Mouse (Mus musculus) ovary, postnatal 14 days (tissue): ENCODE results near the gene Med16.
"Not testable (repeated sequence)": the region's sequence is repeated elsewhere in the genome, so short reads cannot be mapped to it uniquely, and the experiment has no call there.

ENCODE experiments used
- DNase-seq: peaks from one replicate; pipeline ENCODE4 v3.0.0; 2022; ENCODE audit warnings: low spot score

Gene Med16

DNA sequence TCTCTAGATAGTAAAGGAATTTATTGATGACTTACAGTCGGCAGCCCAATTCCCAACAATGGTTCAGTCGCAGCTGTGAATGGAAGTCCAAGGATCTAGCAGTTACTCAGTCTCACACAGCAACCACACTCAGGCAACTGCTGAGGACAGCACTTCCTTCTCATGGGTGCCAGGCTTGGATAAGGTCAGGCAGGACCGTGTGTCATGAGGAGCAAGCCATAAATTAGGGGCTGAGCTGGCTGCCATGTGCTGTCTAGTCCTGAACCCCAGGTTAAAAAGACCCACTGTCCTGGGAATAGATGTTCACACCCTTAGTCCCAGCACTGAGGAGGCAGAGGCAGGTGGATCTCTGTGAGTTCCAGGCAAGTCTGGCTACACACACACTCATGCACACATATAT lies 23.8 kb downstream of the Med16 start:
- DNase-seq, result not testable (repeated sequence)

DNA sequence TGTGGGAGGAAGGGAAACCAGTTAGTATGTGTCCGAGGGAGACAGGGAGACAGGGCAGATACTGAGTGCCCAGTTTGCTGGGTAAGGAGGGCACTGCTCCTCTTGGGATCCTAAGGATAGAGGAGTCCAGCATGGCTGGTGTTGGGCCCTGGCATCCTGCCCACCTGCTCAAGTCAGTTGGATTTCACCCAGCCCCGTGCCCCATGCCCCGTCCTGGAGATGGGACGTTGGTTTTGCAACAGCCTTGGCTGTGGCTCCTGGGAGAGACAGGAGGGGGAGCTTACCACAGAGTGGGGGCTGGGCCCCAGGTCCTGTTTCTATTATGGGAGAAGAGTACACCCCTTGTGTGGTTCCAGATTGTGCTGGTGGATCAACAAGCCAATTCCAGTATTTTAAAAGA lies 24.3 kb downstream of the Med16 start:
- DNase-seq, result peak; percentile 50

DNA sequence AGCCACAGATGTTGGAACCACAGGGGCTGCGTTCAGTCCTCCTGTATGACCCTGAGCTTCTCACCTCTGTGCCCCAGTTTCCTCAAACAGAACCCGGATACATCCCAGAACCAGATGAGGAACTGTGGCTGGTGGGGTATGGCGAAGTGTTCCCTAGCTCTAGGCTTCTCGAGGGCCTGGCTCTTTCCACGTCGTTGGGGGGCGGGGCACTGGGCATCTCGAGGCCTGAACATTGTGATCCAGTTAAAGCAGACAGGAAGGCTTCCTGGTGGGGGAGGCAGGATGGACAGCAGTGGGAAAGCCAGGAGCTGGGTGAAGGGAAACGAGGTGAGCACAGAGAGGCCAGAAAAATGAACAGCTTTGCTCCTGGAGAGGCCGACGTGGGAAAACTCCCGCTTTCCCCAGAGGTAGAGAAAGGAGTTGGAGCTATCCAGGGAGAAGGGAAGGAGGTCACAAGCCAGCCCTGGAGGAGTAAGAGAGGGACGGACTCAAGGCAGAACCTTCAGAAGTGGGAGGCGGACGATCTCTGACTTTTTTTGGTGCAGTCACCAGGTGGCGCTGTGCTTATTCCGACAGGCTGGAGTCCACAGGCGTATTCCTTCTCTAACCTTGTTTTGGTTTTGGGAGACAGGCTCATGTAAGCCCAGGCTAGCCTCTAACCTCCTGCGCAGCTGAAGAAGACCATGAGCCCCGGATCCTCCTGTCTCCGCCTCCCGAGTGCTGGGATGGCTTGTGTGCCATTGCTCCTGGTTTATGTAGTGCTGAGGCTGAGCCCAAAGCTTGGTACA lies 25.2 kb downstream of the Med16 start:
- DNase-seq, result peak; percentile 75

DNA sequence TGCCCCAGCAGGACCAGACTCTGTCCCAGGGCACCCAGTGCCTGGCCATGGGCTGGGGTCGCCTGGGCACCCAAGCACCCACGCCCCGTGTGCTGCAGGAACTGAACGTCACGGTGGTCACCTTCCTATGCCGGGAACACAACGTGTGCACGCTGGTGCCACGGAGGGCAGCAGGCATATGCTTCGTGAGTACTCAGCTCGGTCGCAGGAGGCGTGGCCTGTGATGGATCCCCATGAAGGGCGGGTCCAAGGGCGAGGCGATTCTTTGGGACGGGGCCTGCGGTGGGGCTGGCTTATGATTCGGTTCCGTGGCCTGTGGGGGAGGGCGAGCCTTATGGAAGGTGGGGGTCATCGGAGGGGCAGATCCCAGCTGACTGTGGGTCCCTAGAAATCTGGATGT lies 26.7 kb downstream of the Med16 start:
- no peak for DNase-seq

DNA sequence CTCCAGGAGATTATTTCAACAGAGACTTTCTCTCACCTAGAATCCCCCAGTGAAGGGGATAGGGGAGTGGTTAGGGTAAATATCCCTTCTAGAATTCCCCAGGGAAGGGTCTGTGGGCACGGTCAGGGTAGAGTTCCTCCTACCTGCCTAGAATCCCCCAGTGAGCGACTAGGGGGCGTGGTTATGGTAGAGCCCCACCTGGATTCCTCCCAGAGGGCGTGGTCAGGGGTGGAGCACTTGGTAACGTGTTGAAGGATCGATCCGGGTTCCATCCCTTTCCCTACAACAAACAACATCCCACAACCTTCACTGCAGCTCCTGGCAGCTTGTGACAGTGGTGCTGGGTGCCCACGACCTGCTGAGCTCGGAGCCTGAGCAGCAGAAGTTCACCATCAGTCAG lies 28.0 kb downstream of the Med16 start:
- no peak for DNase-seq

DNA sequence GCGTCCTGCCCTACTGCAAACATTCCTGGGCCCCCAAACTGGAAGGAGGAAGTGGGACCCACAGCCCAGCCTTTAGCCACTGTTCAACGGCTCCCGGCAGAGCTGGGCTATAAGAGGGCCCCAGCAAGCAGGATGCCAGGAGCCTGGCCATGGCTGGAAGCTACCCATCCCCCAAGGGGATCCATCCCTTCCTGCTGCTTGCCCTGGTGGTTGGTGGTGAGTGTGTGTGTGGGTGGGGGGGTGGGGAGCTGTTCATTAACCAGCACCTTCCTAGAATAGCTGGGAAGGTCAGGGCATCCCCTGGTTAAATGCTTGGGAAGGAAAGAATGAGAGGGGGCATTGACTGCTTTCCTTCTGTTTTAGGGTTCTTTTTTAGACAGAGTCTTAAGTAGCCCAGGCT lies 29.2 kb downstream of the Med16 start:
- no peak for DNase-seq

DNA sequence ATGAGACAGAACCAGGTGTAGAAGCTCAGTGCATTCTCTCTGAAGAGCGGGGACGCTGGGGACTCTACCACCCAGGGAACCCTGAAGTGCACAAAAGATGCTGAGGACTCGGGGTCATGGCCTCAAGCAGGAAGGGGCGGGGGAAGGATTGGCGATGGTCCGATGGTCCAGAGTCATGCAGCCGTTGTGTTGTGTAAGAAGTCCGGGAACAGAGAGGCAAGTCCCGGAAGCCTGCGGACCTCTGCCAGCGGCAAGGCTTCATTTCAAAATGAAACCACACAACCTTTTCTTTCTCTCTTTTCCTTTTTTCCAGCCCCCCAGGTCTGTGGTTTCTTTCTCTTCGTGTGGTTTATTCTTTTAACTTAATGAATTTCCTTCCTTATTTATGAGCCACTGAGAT lies 31.0 kb downstream of the Med16 start:
- no peak for DNase-seq

DNA sequence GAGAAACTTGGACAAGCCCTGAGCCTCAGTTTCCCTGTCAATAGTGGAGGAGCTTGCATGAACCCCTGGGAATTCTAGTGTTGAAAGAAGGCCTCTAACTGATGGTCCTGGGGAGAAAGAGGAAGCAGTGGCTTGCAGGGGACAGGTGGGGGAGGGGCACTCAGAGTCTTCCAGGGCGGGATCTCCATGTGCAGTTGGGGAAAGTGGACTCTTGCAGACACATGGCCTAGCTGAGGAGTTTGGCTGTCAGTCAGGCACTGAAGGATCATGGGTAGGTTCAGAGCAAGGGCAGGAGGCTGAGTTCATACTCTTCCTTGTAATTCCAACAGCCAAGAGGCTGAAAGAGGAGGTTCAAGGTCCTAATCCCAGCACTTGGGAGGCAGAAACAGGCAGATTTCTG lies 31.5 kb downstream of the Med16 start:
- DNase-seq, result no peak

DNA sequence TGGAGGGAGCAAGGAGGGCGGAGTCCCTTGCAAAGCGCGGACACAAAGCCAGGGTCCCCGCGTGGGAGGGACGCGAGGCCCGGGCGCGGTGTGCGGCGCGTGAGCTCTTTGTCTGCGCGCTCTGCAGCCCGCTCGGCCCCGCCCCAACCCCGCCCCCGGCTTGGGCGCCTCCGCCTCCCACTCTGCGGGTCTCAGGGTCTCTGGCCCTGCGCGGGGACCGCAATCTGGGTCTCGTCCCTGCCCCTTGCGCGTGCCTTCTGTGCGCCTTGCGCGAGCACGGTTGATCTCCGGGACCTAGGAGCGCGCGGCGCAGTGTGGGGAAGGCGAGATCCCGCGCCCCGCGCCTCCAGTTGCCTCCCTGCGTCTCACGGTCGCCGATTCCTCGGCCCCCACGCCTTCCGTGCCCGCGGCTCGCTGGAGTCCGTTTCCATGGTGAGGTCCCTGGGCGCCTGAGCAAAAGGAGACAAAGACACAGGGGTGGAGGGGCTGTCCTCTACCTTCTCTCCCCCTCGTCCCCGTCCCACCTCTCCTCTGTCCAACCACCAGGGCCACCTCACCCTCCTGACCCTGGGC lies 34.3 kb downstream of the Med16 start, which contains the start of the genes Prtn3 and Plppr3:
Gene Prtn3, plus strand, starts transcription at position 187 of the 573 bp plus-strand sequence.
Gene Plppr3, minus strand, starts transcription at position 345 of the 573 bp plus-strand sequence.
- no peak for DNase-seq

DNA sequence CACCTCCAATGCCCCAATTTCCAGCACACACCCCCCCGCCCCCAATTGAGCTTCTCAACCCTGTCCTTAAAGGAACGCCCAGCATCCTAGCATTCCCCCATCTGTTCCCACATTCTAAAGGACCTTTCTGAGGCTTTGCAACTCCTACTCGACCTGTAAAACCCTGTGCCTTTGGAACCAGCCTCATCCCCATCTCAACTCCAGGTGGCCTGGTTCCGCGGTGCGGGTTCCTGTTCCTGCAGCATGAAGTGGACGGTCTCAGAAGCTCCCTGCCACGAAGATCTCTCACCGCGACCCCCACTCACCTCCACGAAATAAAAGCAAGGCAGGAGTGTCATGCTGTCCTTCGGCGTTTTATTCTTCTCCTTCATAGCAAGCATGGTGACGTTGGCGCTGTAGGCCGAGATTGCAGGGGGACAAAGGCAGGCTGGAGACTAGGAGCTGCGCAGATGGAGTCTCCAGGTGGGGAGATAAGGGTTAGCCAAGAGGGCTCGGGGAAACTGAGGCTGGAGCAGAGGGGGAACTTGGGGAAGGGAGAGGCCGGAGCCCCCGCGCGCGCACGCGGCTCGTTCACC lies 34.9 kb downstream of the Med16 start:
- DNase-seq, result no peak

DNA sequence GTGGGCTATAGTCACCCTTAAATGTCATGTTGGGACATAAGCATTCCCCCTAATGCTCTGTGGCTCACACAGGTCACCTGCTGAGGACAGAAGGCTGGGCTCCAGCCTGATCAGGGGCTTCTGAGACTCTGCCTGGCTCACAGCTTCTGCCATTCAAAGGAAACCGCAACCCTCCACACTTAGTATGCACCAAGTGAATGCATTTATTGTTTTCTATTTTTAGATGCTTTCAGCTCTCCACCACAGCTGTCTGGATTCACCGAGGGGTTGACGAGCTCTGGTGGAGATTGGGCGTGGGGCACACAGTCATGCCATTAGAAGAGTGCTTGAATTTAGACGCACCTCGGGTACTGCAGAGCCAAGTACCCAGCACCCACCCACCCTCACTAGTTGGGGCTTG lies 35.4 kb downstream of the Med16 start:
- no peak for DNase-seq

DNA sequence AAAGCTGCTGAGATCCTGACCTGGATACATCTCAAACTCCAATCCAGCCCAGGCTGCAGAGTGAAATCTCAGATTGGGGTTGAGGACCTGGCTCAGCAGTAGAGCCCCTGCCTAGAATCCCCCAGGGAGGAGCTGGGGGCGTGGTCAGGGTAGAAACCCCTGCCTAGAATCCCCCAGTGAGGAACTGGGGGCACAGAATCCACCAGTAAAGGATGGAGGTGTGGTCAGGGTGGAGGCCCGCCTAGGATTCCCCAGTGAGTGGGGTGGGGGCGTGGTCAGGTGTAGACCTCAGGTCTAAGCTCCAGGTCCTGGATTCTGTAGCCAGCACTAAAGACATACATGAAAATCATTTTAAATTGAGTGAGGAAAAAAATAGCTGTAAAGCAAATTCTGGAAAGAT lies 35.9 kb downstream of the Med16 start:
- DNase-seq, result no peak

DNA sequence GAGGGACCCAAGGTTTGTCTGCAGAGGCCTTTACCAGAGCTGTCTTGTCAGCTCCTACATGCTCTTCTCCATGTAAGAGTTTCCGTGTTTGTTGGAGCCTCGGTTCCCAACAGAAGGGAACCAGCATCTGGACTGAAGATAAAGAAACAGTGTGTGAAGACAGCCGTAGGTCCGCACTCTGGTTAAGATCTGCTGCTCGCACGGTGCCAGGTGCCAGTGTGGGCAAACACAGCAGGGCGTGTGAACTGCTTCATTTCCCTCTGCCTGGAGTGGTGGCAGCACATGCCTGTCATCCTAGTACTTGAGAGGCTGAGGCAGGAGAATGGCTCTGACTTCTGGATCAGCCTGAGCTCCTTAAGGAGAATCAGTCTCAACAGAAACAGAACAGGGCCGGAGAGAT lies 36.9 kb downstream of the Med16 start:
- DNase-seq, result no peak

DNA sequence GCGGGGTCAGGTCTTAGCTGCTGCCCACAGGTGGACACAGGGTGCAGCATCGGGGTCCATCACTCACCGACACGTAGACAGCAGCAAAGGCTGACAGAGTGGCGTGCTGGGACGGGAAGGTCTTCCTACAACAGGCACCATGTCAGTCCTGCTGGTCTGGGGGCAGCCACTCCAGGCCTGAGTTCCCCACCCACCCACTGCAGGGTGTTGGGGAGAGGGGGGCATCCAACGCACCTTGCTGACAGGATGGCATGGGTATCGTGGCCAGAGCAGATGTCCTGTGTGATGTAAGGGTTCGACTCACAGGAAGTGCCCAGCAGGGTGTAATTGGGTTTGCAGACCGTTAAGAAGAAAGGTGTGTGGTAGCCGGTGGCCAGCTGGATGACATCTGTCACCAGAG lies 42.1 kb downstream of the Med16 start:
- no peak for DNase-seq

DNA sequence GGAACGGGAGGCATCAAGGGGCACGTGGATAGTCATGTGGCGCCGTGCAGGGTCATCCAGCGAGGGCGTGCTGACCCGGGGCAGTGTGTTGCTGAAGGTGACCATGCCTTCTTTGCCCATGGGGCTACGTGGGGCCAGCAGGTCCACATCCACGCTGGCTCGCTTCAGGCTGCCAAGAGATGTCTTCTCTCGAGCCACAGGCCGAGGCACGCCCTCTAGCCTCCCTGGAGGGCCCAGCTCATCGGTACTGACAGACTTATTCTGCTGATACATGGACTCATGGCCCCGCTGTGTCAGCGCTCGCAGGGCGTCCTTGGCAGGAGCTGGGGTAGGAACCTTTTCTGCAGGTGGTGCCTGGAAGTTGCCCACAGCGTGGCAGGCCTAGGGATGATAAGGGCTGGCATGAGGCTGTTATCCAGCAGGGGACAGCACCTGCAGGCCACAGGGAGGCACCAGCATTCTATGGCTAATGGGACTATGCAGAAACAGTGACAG lies 42.9 kb downstream of the Med16 start:
- no peak for DNase-seq

DNA sequence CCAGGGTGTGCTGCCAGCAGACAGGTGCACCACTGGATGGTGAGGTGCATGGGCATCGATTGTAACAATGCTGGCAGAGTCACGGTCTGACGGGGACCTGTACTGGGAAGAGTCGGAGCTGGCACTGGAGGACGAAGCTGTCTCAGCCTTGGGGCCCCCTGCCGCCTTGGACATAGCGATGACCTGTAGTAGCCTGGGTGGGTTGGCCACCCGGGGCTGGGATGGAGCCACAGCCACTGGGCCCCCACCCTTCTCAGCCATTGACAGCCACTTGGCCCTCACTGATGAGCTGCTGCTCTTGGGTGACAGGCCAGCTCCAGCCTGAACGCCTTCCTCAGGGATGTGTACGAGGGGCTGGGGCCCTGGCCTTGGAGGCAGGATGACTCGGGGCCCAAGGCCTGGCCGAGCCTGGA lies 43.5 kb downstream of the Med16 start:
- DNase-seq, result no peak

DNA sequence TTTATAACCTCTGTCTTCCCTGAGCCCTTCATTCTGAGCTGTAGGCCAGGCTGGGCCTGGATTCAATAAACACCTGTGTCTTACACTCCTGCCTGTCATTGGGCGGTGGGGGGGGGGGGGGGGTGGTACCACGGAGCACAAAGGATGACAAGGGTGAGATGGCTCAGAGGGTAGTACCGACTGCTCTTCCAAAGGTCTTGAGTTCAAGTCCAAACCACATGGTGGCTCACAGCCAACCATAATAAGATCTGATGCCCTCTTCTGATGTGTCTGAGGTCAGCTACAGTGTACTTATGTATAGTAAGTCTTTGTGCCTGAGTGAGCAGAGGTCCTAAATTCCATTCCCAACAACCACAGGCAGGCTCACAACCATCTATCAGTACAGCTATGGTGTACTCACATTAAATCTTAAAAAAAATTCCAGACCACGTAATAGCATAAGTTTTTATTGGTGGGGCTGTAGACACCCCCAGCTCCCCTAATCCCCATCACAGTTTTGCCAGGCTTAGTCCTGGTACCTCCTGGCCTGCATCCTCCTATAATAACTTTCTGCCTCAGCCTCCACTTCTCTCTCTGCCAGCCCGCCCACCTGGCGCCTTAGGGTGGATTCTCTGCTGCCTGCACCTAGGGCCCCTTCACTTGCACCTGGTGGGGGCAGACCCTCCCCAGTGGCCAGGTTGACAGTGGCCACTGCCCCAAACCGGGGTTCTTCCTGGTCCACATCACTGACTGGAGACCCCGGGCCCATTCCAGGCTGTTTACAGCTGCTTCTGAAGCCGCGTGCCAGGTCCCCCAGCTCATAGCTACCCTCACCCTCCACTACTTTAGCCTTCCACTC lies 44.2 kb downstream of the Med16 start:
- DNase-seq, result no peak

DNA sequence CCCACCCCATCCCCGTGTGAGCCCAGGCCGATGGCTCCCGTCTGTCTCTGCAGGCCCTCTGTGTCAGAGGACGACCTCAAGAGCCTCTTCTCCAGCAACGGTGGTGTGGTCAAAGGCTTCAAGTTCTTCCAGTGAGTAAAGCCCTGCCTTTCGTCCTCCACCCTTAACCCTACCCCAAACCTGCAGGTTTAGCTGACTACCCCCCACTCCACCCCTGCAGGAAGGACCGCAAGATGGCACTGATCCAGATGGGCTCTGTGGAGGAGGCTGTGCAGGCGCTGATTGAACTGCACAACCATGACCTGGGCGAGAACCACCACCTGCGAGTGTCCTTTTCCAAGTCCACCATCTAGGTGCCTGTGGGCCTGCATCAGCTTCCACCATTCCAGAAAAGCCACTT lies 45.8 kb downstream of the Med16 start:
- DNase-seq, result no peak

DNA sequence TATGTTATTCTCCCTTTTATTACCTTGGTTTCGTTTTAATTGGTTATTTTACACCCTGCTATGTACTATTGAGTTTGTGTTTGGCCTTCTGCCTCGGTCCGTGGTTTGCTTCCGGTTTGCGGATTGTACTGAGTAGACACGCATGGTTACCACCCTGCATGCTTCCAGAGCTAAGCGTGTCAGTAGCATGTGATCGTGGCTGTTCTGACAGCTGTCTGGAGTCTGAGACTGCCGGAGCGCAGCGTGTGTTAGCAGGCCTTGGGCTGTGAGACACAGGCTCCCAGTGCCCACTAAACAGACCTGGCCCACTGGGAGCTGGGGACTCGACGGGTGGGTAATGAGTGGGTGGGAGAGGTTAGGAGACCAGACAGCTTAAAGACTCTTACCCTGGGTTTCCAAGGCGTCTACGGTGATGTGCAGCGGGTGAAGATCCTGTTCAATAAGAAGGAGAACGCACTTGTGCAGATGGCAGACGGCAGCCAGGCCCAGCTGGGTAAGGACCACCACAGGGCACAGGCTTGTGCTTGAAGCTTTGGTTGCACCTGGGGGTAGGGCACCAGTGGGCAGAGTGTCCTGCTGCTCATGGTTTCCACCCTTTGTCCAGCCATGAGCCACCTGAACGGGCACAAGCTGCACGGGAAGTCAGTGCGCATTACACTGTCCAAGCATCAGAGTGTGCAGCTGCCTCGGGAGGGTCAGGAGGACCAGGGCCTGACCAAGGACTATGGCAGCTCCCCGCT lies 46.5 kb downstream of the Med16 start:
- DNase-seq, result no peak

DNA sequence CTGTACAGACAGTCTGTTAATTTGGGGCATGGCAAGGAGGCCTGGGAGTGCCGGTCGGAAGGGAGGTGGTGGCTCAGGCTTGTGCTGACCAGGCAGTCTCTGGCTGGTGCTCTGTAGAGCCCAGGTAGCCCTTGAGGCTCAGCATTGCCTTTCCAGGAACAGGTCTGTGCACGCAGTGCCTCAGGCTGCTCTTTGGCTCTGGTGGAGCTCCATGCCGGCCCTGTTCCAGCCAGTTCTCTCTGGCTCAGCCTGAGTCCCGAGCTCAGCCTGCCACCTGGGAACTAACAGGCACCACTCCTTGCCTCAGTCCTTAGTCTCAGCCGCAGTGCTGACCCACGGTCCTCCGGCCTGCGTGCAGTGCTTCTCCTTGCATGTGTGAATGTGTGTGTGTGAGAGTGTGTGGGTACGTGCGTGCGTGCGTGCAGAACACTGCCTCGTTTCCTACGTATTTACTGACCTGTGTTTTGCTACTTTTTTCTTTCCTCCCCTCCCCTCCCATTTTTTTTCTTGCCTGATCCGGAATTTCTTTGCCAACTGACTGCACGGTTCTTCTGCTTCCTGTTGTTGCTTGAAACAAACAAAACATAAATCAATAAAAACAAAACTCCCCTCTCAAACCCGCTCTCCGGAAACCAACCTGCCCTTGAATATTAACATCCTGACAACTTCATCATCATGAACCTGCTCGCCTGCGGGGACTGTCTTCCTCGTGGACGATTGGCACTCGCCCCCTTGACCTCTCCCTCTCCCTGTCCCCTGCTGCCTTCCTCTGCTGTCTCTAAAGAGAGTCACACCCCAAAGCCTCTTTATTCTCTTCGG lies 47.3 kb downstream of the Med16 start:
- DNase-seq, result no peak
